Mouse (Mus musculus): Measurements from ENCODE around the gene Cog3.

Cog3 gene

GRCm38 (mm10) chr14:75761028-75761805 is 6.9 kb upstream of the Cog3 start:
- DNase-seq (ENCODE audit: extremely low read depth, insufficient read length, low spot score): no peak

- DNase-seq (ENCODE audit: extremely low read depth, insufficient read length, low spot score): no peak
Observed at GRCm38 (mm10) chr14:75758401-75758800, 4.1 kb upstream of the Cog3 start.

- no peak for DNase-seq (ENCODE audit: extremely low read depth, insufficient read length, low spot score)
Observed at GRCm38 (mm10) chr14:75757821-75758220, 3.5 kb upstream of the Cog3 start.

GRCm38 (mm10) chr14:75756971-75757370 is 2.7 kb upstream of the Cog3 start:
- no peak for DNase-seq (ENCODE audit: extremely low read depth, insufficient read length, low spot score)

- DNase-seq (ENCODE audit: extremely low read depth, insufficient read length, low spot score): no peak
Observed at GRCm38 (mm10) chr14:75753206-75753605, 1.1 kb downstream of the Cog3 start.

- DNase-seq (ENCODE audit: extremely low read depth, insufficient read length, low spot score): no peak
Observed at GRCm38 (mm10) chr14:75751040-75751439, 3.3 kb downstream of the Cog3 start.

GRCm38 (mm10) chr14:75749123-75749522 is 5.2 kb downstream of the Cog3 start:
- DNase-seq (ENCODE audit: extremely low read depth, insufficient read length, low spot score): no peak

GRCm38 (mm10) chr14:75747960-75748359 is 6.4 kb downstream of the Cog3 start:
- DNase-seq (ENCODE audit: extremely low read depth, insufficient read length, low spot score): no peak

- no peak for DNase-seq (ENCODE audit: extremely low read depth, insufficient read length, low spot score)
Observed at GRCm38 (mm10) chr14:75741904-75742303, 12.4 kb downstream of the Cog3 start.

- DNase-seq (ENCODE audit: extremely low read depth, insufficient read length, low spot score): no peak
Observed at GRCm38 (mm10) chr14:75735597-75735996, 18.7 kb downstream of the Cog3 start.

GRCm38 (mm10) chr14:75732631-75733030 is 21.7 kb downstream of the Cog3 start:
- DNase-seq (ENCODE audit: extremely low read depth, insufficient read length, low spot score): no peak

GRCm38 (mm10) chr14:75731361-75731760 is 23.0 kb downstream of the Cog3 start:
- no peak for DNase-seq (ENCODE audit: extremely low read depth, insufficient read length, low spot score)

- no peak for DNase-seq (ENCODE audit: extremely low read depth, insufficient read length, low spot score)
Observed at GRCm38 (mm10) chr14:75728111-75728510, 26.2 kb downstream of the Cog3 start.

GRCm38 (mm10) chr14:75727046-75727445 is 27.3 kb downstream of the Cog3 start:
- DNase-seq (ENCODE audit: extremely low read depth, insufficient read length, low spot score): no peak

- DNase-seq (ENCODE audit: extremely low read depth, insufficient read length, low spot score): no peak
Observed at GRCm38 (mm10) chr14:75722816-75723215, 31.5 kb downstream of the Cog3 start.

GRCm38 (mm10) chr14:75721977-75722563 is 32.2 kb downstream of the Cog3 start:
- DNase-seq (ENCODE audit: extremely low read depth, insufficient read length, low spot score): no peak

GRCm38 (mm10) chr14:75720121-75720520 is 34.2 kb downstream of the Cog3 start:
- DNase-seq (ENCODE audit: extremely low read depth, insufficient read length, low spot score): no peak

- DNase-seq (ENCODE audit: extremely low read depth, insufficient read length, low spot score): no peak
Observed at GRCm38 (mm10) chr14:75716410-75716809, 37.9 kb downstream of the Cog3 start.

- DNase-seq (ENCODE audit: extremely low read depth, insufficient read length, low spot score): no peak
Observed at GRCm38 (mm10) chr14:75713661-75714060, 40.7 kb downstream of the Cog3 start.

- DNase-seq (ENCODE audit: extremely low read depth, insufficient read length, low spot score): no peak
Observed at GRCm38 (mm10) chr14:75712687-75713086, 41.6 kb downstream of the Cog3 start.

- DNase-seq (ENCODE audit: extremely low read depth, insufficient read length, low spot score): no peak
Observed at GRCm38 (mm10) chr14:75711731-75712130, 42.6 kb downstream of the Cog3 start.

GRCm38 (mm10) chr14:75708986-75709385 is 45.3 kb downstream of the Cog3 start:
- no peak for DNase-seq (ENCODE audit: extremely low read depth, insufficient read length, low spot score)
